Mouse (Mus musculus) lung, adult 2 months (tissue): Measurements from ENCODE around the gene Eno2.

ENCODE experiments used
- CTCF ChIP-seq: fragments of 200-500 bp; IDR thresholded peaks from 2 replicates; pipeline ENCODE4 v1.5.1; 2011; ENCODE audit warnings: mild to moderate bottlenecking, low read length, control low read depth; ENCODE audit not compliant: insufficient read depth
- POLR2A ChIP-seq: fragments of 200-500 bp; IDR thresholded peaks from 2 replicates; pipeline ENCODE4 v1.6.1; 2011; ENCODE audit warnings: low read depth, mild to moderate bottlenecking, control low read depth, low read length, borderline replicate concordance; ENCODE audit errors: extremely low read depth

- TF ChIP-seq POLR2A (no peak), CTCF (no peak)
Measured at GRCm38 (mm10) chr6:124755831-124756595, 13.5 kb downstream of the Eno2 start, which contains the start of the genes Gm45234 and Atn1.
